Mouse (Mus musculus) heart, embryonic 14.5 days (tissue): ENCODE data around the gene Apol9b. TPM values are rescaled to one million over a fixed set of nuclear protein-coding genes. Genes with fewer than 3 reads are reported as not detected.

Experiments used
- ATAC-seq: fragments of 200-750 bp; cut with Nextera tagmentation; 2 replicates; pipeline ENCODE4 v1.8.0; 2017; ENCODE audit warnings: low read depth, moderate TSS enrichment; ENCODE audit not compliant: insufficient number of reproducible peaks, insufficient read depth, low FRiP score
- H3K27ac ChIP-seq, 2 experiments: fragments of 200-500 bp in 1 of 2; fragments of 300-500 bp in 1 of 2; sonication (generic) in 1 of 2; replicated peaks in 1 of 2; 2 replicates each; pipeline ENCODE4 v1.5.1; 2012 to 2014; ENCODE audit warnings: low read depth in 2 of 2, low read length in 2 of 2, control low read depth in 1 of 2, mild to moderate bottlenecking in 1 of 2, mixed read lengths in 1 of 2; ENCODE audit not compliant: control insufficient read depth in 1 of 2, insufficient read depth in 1 of 2
- H3K27me3 ChIP-seq: fragments of 300-500 bp; sonication (generic); 2 replicates; pipeline ENCODE4 v1.6.1; 2014; ENCODE audit warnings: mild to moderate bottlenecking, low read length, control low read depth; ENCODE audit not compliant: control insufficient read depth, insufficient read depth
- H3K36me3 ChIP-seq: fragments of 300-500 bp; sonication (generic); 2 replicates; pipeline ENCODE4 v1.6.1; 2014; ENCODE audit warnings: mild to moderate bottlenecking, control low read depth, low read length, mixed read lengths; ENCODE audit not compliant: control insufficient read depth, insufficient read depth
- H3K4me1 ChIP-seq, 2 experiments: fragments of 200-500 bp in 1 of 2; fragments of 300-500 bp in 1 of 2; sonication (generic) in 1 of 2; 2 replicates each; pipeline ENCODE4 v1.6.1; 2012 to 2014; ENCODE audit warnings: low read length in 2 of 2, control low read depth in 1 of 2, mixed read lengths in 1 of 2; ENCODE audit not compliant: control insufficient read depth in 2 of 2, insufficient read depth in 2 of 2
- H3K4me2 ChIP-seq: fragments of 300-500 bp; sonication (generic); 2 replicates; pipeline ENCODE4 v1.6.1; 2014; ENCODE audit warnings: mild to moderate bottlenecking, low read length
- H3K4me3 ChIP-seq, 2 experiments: fragments of 200-500 bp in 1 of 2; fragments of 300-500 bp in 1 of 2; sonication (generic) in 1 of 2; 2 replicates each; pipeline ENCODE4 v1.5.1; 2012 to 2014; ENCODE audit warnings: low read length in 2 of 2, mild to moderate bottlenecking in 2 of 2, control low read depth in 1 of 2, low read depth in 1 of 2, moderate library complexity in 1 of 2; ENCODE audit not compliant: control insufficient read depth in 1 of 2, insufficient read depth in 1 of 2
- H3K9ac ChIP-seq: fragments of 300-500 bp; sonication (generic); 2 replicates; pipeline ENCODE4 v1.6.1; 2014; ENCODE audit warnings: mild to moderate bottlenecking, low read length
- H3K9me3 ChIP-seq: fragments of 300-500 bp; sonication (generic); 2 replicates; pipeline ENCODE4 v1.6.1; 2016; ENCODE audit warnings: low read length, control low read depth; ENCODE audit not compliant: control insufficient read depth
- WGBS: fragments of 180-500 bp; shearing (Covaris S2); extraction: QIAGEN DNeasy Blood & Tissue Kit; methylation state at CpG from one replicate; pipeline ENCODE4 v1.1.7; 2014; 5-methylcytosine and 5-hydroxymethylcytosine counted together
- polyA plus RNA-seq: library from polyadenylated mRNA; unstranded; fragments of >200 nt; fragmentation: Nextera tagmentation; extraction: Ambion mirVana; gene quantifications from 2 replicates; pipeline ENCODE4 v1.2.1, GENCODE M21; 2014

Apol9b gene
- polyA plus RNA-seq, 1 experiment from 2014 or later, result not detected

DNA sequence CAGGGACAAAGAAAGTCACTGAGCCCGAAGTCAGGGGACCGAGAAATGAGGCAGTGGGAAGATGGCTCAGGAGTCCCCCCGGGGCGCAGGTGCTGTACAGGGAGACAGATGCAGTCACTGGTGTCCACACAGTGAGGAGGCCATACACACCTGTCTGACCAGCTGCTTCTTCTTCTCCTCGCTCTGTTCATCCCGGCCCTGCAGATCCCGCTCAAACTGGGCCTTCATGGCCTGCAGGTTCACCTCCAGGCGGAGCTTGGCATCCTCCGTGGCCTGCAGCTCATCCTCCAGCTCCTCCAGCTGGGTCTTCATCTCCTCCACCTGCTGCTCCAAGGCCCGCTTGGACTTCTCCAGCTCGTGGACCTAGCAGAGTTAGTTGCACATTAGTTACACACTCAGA is 38.1 kb downstream of the Apol9b start:
- ATAC-seq, result no peak
- Histone ChIP-seq H3K27me3 (no peaks in the 10 kb centered on the region), H3K27ac (no peak overlapping the region), H3K36me3 (peaks cover 100% of the 10 kb centered on the region), H3K9ac (no peak overlapping the region), H3K4me1 (no peaks in the 10 kb centered on the region), H3K4me2 (no peak overlapping the region), H3K9me3 (no peaks in the 10 kb centered on the region), H3K4me3 (no peak overlapping the region)
- 93% methylated on average over 11 of the region's 11 CpGs for WGBS

DNA sequence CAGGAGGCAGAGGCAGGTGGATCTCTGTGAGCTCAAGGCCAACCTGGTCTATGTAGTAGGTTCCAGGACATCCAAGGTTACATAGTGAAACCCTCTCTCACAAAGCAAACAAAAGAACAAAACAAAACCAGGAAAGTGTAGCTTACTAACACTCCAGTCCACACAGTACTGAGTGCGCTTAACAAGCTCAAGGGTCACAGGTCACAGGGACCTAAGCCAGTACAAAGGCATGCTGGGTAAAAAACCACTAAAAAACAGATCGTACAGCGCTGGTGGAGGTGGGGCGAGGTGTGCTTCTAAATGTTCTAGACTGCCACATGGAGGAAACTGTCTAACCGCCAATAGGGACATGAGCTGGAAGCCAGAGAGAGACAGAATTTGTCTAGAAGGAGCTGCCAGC is 41.5 kb downstream of the Apol9b start:
- Histone ChIP-seq H3K27me3 (no peaks in the 10 kb centered on the region), H3K9me3 (no peaks in the 10 kb centered on the region), H3K4me2 (no peak overlapping the region), H3K9ac (no peak overlapping the region), H3K36me3 (peaks cover 100% of the 10 kb centered on the region), H3K4me3 (no peak overlapping the region), H3K4me1 (no peaks in the 10 kb centered on the region), H3K27ac (no peak overlapping the region)
- ATAC-seq, result no peak
- WGBS, result 93% methylated on average over 5 of the region's 5 CpGs

- Histone ChIP-seq H3K4me1 (no peaks in the 10 kb centered on the region), H3K27ac (no peak overlapping the region), H3K36me3 (peaks cover 100% of the 10 kb centered on the region), H3K9me3 (no peaks in the 10 kb centered on the region), H3K27me3 (no peaks in the 10 kb centered on the region), H3K4me3 (no peak overlapping the region), H3K9ac (no peak overlapping the region), H3K4me2 (no peak overlapping the region)
- no peak for ATAC-seq
- WGBS, result 96% methylated on average over 9 of the region's 9 CpGs
Measured at GRCm38 (mm10) chr15:77770942-77771341, 42.1 kb downstream of the Apol9b start.

DNA sequence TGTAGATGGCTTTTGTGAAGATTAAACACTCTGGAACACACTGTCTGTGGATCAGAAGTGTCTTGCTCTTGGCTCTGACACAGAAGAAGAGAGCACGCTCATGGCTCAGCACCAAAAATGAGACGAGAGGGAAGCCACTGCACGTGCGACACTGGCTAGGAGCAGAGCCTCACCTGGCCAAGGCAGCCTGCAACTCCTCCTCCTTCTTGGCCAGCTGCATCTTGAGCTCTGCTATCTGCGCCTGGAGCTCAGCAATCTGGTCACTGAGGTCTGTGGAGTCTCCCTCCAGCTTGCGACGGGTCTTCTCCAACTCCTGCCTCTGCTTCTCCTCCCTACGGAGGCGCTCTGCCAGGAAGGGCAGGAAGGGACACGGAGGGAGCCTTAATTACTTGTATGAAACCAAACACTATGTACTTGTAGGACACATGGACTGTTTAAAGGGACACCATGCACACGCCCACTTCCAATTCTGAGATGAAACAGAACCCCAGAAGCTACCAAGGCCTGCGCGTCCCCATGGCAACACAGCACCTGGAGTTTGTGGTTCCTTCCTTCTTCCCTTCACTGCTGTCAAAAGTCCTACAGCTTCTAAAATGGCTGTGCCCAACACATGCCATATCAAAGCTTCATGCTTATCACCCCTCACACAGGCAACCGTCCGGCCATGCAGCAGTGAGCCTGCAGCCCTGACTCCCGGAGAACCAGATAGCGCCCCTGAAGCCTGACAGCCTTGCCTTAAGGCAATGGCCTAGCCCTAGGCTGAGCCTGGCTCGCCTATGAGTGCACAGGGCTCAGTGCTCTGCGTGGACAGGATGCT is 44.5 kb downstream of the Apol9b start:
- 82% methylated on average over 19 of the region's 19 CpGs for WGBS
- Histone ChIP-seq H3K27ac (no peak overlapping the region), H3K4me2 (no peak overlapping the region), H3K4me3 (no peak overlapping the region), H3K9ac (no peak overlapping the region), H3K4me1 (no peaks in the 10 kb centered on the region), H3K27me3 (no peaks in the 10 kb centered on the region), H3K36me3 (peaks cover 100% of the 10 kb centered on the region), H3K9me3 (no peaks in the 10 kb centered on the region)
- no peak for ATAC-seq

DNA sequence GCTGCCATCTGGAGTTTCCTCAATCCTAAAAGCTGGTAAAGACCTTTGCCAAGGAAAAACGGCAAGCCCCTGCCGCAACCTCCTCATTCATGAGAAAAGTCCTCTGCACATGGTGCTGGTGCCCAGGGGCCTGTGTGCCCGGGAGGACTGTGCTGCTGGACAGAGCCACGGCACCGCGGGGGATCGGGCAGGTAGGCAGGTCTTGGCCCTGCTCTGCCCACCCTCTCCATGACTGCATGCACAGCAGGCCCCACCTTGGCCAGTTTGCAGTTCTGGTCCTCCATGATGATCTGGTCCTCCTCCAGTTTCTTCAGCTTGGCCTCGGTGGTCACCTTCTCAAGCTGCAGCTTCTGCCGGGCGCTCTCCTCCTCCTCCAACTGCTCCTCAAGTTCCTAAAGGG is 45.5 kb downstream of the Apol9b start:
- no peaks in the 10 kb centered on the region for H3K27me3 ChIP-seq
- no peak for ATAC-seq

DNA sequence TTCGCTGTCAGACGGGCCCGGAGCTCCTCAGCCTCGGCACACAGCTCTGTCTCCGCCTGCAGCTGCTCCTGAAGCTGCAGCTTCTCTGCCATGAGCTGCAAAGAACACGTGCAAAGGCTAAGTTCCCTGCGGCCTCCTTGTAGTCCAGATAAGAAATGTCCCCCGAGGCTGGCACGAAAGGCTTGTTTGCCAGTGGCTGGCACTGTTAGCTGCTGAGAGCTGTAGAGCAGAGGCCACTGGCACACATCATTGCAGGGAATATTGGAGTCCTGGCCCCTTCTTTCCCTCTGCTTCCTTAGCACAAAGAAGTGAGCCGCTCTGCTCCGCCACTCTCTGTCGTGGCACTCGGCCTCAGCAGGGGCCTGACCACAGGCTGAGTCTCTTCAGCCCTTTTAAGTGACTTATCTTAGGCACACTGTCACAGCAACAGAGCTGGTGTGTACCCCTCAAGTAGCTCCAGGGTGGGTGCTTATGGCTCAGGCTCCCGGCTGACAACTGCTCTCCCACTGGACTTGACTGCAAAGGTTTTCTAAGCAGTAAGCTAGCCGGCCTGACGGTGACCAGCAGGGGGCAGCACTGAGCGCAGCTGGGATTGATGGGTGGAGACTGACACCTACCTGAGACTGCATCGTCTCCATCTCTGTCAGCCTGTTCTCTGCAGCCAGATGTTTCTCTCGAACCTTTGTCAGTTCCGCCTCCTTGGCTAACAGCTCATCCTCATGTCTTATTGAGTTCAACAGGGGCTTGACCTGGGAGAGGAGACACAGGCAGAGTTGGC is 46.5 kb downstream of the Apol9b start:
- Histone ChIP-seq H3K4me2 (no peak overlapping the region), H3K9me3 (no peaks in the 10 kb centered on the region), H3K9ac (no peak overlapping the region), H3K27me3 (no peaks in the 10 kb centered on the region), H3K4me3 (no peak overlapping the region), H3K27ac (no peak overlapping the region), H3K4me1 (no peaks in the 10 kb centered on the region), H3K36me3 (peaks cover 100% of the 10 kb centered on the region)
- ATAC-seq, result no peak
- WGBS, result 69% methylated on average over 20 of the region's 20 CpGs

More for the DNA sequence above, 45.5 kb downstream of the Apol9b start:
- Histone ChIP-seq H3K36me3 (peaks cover 100% of the 10 kb centered on the region), H3K4me1 (no peaks in the 10 kb centered on the region), H3K27ac (no peak overlapping the region), H3K9ac (no peak overlapping the region), H3K9me3 (no peaks in the 10 kb centered on the region), H3K4me2 (no peak overlapping the region), H3K4me3 (no peak overlapping the region)
- 95% methylated on average over 10 of the region's 10 CpGs for WGBS

DNA sequence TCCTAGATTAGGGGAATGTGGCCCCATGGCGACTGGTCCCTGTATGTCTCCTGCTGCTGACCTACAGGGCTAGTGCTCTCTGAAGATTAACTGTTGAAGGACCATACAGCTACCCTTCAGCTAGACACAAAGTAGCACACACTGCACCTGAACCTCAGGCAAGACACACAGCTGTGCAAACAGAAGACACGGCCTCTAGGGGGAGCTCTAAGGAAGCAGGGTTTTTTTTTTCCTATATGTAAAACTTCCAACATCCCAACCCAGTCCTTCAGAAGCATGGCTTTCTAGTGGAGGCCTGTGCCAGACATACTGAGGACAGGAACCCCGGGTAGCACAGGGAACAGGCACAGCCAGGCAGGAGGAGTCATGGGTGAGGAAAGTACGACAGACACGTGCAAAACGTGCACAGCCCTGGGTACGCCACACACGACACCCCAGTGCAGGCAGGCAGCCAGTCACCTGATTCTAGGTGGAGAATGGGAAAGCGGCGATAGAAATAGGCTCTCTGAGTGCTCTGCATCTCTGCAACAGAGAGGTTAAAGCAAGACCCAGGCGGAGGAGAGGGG is 53.7 kb downstream of the Apol9b start:
- Histone ChIP-seq H3K4me3 (no peak overlapping the region), H3K9me3 (no peaks in the 10 kb centered on the region), H3K36me3 (peaks cover 100% of the 10 kb centered on the region), H3K4me1 (no peaks in the 10 kb centered on the region), H3K4me2 (no peak overlapping the region), H3K9ac (no peak overlapping the region), H3K27me3 (no peaks in the 10 kb centered on the region), H3K27ac (no peak overlapping the region)
- ATAC-seq, result no peak
- 73% methylated on average over 11 of the region's 11 CpGs for WGBS
